Mouse (Mus musculus) macrophage (primary cell): ENCODE data around the gene Smarcc2. TPM values are rescaled to one million over a fixed set of nuclear protein-coding genes. Genes with fewer than 3 reads are reported as not detected.
A peak's percentile ranks its signal among the peaks of the same experiment; 100 is the strongest.

Experiments used
- H3K27ac ChIP-seq: fragments of 350-480 bp; formaldehyde crosslinking; 2 replicates; pipeline ENCODE4 v1.9.0; 2021
- H3K36me3 ChIP-seq: fragments of 350-480 bp; formaldehyde crosslinking; 2 replicates; pipeline ENCODE4 v1.9.0; 2021; ENCODE audit errors: inconsistent target
- H3K4me3 ChIP-seq: fragments of 350-480 bp; formaldehyde crosslinking; 2 replicates; pipeline ENCODE4 v1.9.0; 2021; ENCODE audit errors: inconsistent target
- H3K79me2 ChIP-seq: fragments of 350-480 bp; formaldehyde crosslinking; 2 replicates; pipeline ENCODE4 v1.9.0; 2021; ENCODE audit errors: inconsistent target
- WGBS: methylation state at CpG from one replicate; pipeline ENCODE4 v1.1.7; 2026; ENCODE audit warnings: inconsistent platforms; ENCODE audit not compliant: missing documents; 5-methylcytosine and 5-hydroxymethylcytosine counted together
- polyA plus RNA-seq: library from polyadenylated mRNA; stranded (reverse); fragments of 250-400 nt; gene quantifications from 3 replicates; pipeline ENCODE4 v1.2.4, GENCODE M21; 2018; ENCODE audit warnings: inconsistent platforms

Smarcc2 gene
- polyA plus RNA-seq, 1 experiment from 2014 or later: 136 TPM

DNA sequence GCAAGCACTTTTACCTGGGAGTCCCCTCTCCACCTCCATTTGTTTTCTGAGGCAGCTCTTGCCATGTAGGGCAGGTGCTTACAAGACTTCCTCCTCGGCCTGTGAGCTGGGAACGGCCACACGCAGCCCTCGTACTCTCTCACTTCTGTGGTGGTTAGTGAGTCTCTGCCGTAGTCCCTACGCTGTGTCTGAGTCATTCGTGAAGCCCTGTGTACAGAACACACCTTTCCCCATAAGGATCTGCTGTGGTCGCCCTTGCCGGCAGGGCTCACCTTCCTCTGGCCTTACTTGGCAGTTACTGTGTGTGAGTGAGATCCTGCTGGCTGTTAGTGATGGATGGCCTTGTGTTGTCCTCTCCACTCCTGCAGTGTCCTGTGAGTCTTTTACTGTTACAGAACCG, 24.4 kb upstream of the Smarcc2 start:
- Histone ChIP-seq H3K36me3 (peaks cover 77% of the 10 kb centered on the region), H3K79me2 (peaks cover 57% of the 10 kb centered on the region), H3K27ac (no peak overlapping the region), H3K4me3 (no peak overlapping the region)
- WGBS: 49% methylated on average over 10 of the region's 10 CpGs

- Histone ChIP-seq H3K79me2 (peaks cover 51% of the 10 kb centered on the region), H3K27ac (no peak overlapping the region), H3K4me3 (no peak overlapping the region), H3K36me3 (peaks cover 76% of the 10 kb centered on the region)
- WGBS: 93% methylated on average over 11 of the region's 17 CpGs
These were observed 23.7 kb upstream of the Smarcc2 start for GRCm38 (mm10) chr10:128435186-128435823.

DNA sequence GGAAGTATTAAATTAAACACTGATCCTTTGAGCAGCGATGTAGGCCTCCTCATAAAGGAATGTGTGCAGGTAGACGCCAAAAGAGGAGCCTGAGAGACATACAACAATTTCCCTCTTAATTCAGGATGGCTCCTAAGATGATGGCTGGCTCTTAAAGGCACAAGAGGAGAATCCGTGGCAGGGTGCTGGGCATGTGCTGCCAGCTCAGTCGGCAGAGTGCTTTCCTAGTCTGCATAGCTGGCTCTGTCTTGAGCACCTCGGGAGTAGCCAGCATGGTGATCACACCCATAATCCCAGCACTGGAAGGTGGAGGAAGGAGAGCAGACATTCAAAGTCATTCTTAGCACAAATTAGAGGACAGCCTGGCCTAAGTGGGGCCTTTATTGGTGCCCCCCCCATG, 23.2 kb upstream of the Smarcc2 start:
- Histone ChIP-seq H3K36me3 (peaks cover 77% of the 10 kb centered on the region), H3K79me2 (peaks cover 45% of the 10 kb centered on the region), H3K4me3 (no peak overlapping the region), H3K27ac (no peak overlapping the region)
- 94% methylated on average over 5 of the region's 5 CpGs for WGBS

GRCm38 (mm10) chr10:128436376-128436775, 22.7 kb upstream of the Smarcc2 start:
- 80% methylated on average over 8 of the region's 8 CpGs for WGBS
- H3K4me3 ChIP-seq: no peak overlapping the region
- no peak overlapping the region for H3K27ac ChIP-seq
- H3K79me2 ChIP-seq: peaks cover 40% of the 10 kb centered on the region
- peaks cover 78% of the 10 kb centered on the region for H3K36me3 ChIP-seq

DNA sequence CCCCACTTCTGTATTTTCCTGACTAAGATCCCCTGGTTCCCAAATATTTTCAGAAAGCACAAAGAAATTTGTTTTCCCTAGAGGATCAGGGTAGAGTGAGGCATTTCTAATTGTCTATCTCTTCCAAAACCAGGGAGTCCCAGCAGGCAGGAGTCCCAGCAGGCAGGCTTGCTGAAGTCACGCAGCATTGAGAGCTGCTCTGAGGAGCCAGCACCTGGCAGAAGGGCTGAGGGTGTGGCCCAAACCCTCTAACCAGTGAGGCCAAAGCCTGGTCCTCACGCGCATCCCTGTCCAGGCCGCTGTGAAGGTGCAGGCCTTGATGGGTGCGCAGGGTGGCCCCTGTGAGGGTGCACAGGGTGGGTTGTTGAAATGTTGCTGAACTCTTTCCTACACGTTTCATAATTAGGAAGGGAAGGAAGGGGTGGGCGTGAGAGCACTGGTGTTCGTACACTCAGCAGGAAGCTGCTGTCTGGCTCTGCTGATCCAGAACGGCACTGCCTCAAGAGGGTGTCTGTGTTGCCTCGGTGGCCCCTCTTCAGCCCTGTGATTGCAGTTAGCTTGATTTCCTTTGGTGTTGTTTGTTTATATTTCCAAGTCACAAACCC, 20.3 kb upstream of the Smarcc2 start:
- no peak overlapping the region for H3K27ac ChIP-seq
- peaks cover 71% of the 10 kb centered on the region for H3K36me3 ChIP-seq
- H3K4me3 ChIP-seq: no peak overlapping the region
- WGBS: 55% methylated on average over 10 of the region's 10 CpGs
- peaks cover 19% of the 10 kb centered on the region for H3K79me2 ChIP-seq

DNA sequence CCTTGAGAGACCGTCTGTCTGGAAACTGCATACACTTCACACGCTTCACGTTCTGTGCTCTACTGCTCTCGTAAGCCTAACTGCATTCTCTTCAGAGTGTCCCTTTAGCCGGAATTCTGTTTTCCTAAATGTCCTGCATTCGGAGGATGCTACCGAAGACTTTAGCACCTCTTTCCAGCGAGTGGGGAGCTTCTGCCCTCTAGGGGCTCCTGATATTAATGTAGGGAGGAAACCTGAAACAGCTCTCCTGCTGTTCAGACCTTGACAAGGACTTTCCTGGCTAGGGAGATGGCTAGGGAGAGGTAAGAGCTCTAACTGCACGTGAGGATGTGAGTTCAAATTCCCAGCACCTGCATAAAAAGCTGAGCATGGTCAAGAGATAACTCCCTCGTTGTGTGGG, 18.6 kb upstream of the Smarcc2 start:
- Histone ChIP-seq H3K79me2 (peaks cover 3% of the 10 kb centered on the region; the same call in 1 of the 2 replicates), H3K36me3 (peaks cover 62% of the 10 kb centered on the region), H3K27ac (no peak overlapping the region), H3K4me3 (no peak overlapping the region)
- WGBS: 70% methylated on average over 10 of the region's 10 CpGs

DNA sequence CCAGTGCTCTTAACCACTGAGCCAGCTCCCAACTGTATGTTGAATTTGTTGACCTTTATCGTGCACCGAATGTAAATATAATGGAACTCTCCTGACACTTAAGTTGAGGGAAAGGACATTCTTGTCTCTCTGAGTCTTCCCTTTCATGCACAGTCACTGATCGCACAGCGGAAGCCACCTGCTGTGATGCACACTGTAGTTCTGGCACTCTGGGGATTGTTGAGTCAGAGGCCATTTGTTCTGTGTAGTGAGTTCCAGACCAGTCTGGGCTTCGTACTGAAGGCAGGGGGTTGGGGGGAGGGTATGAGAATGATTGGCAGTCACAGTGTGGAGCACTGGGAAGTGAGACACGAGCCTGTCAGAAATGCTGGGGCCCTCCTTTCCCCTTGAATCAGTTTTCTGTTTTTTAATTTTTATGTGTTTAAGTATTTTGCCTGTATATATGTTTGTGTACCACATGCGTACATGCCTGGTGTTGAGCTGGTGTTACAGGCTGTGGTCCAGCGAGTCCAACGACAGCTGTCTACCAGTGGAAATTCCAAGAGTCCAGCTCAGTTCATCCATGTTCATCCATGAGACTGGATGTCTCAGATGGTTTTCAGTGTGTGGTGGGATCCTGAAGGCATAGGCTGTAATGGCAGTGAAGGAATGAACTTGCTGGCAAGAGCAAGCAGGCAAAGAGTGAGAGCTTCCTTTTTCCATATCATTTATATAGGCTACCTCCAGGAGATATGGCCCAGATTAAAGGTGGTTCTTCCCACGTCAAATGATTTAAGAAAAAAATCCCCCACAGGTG, 17.5 kb upstream of the Smarcc2 start:
- Histone ChIP-seq H3K36me3 (peaks cover 51% of the 10 kb centered on the region), H3K79me2 (no peaks in the 10 kb centered on the region), H3K27ac (no peak overlapping the region), H3K4me3 (no peak overlapping the region)
- WGBS: 96% methylated on average over 9 of the region's 10 CpGs

- Histone ChIP-seq H3K27ac (no peak overlapping the region), H3K36me3 (peaks cover 41% of the 10 kb centered on the region)
- WGBS: 82% methylated on average over 1 of the region's 1 CpGs
These were observed 16.3 kb upstream of the Smarcc2 start for GRCm38 (mm10) chr10:128442718-128443117.

GRCm38 (mm10) chr10:128444354-128444753, 14.7 kb upstream of the Smarcc2 start:
- no peak overlapping the region for H3K27ac ChIP-seq
- 76% methylated on average over 6 of the region's 6 CpGs for WGBS
- H3K36me3 ChIP-seq: peaks cover 25% of the 10 kb centered on the region; the same call in 1 of the 2 replicates
- H3K4me3 ChIP-seq: no peak overlapping the region
- no peaks in the 10 kb centered on the region for H3K79me2 ChIP-seq

More at GRCm38 (mm10) chr10:128442718-128443117, 16.3 kb upstream of the Smarcc2 start:
- H3K4me3 ChIP-seq: no peak overlapping the region
- H3K79me2 ChIP-seq: no peaks in the 10 kb centered on the region

- WGBS: 39% methylated on average over 4 of the region's 4 CpGs
- Histone ChIP-seq H3K27ac (0 out of 2 replicates have a peak overlapping the region, but pooled peaks have one; percentile 7), H3K79me2 (no peaks in the 10 kb centered on the region), H3K4me3 (no peak overlapping the region), H3K36me3 (peaks cover 15% of the 10 kb centered on the region; the same call in 1 of the 2 replicates)
These were observed 13.6 kb upstream of the Smarcc2 start for GRCm38 (mm10) chr10:128445407-128445806.

DNA sequence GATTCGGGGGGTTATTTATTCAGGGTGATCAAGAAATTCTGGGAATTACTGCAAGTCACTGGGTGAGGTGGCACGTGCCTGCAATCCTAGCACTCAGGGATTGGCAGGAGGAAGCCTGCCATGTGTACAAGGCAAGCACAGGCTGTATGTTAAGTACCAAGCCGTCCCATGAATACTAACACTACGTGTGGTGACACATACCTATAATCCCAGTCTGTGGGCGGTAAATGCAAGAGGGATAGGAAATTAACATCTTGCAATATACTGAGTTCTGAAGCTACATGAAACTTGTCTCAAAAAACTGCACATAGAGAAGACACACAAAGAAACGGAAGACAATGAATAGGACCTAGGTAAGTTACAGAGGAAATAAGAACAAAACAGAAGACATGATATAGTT, 8.0 kb upstream of the Smarcc2 start:
- Histone ChIP-seq H3K4me3 (no peak overlapping the region), H3K79me2 (no peaks in the 10 kb centered on the region), H3K27ac (no peak overlapping the region), H3K36me3 (no peaks in the 10 kb centered on the region)
- WGBS: 96% methylated on average over 6 of the region's 6 CpGs

DNA sequence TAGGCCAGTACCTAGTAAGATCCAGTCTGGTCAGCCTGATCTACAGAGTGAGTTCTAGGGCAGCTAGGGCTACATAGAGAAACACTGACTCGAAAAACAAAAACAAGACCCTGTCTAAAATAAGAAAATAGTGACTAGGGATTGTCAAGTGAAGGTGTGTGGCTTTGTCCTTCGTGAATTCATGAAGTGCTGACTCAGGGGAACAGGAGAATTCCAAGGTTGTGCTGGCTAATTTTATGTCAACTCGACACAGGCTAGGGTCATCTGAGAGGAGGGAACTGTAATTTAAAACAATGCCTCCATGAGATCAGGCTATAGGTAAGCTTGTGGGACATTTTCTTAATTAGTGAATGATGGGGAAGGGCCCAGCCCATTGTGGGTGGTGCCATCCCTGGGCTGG, 4.6 kb upstream of the Smarcc2 start:
- WGBS: 100% methylated on average over 3 of the region's 3 CpGs
- no peaks in the 10 kb centered on the region for H3K79me2 ChIP-seq
- no peak overlapping the region for H3K4me3 ChIP-seq
- no peak overlapping the region for H3K27ac ChIP-seq
- H3K36me3 ChIP-seq: no peaks in the 10 kb centered on the region

DNA sequence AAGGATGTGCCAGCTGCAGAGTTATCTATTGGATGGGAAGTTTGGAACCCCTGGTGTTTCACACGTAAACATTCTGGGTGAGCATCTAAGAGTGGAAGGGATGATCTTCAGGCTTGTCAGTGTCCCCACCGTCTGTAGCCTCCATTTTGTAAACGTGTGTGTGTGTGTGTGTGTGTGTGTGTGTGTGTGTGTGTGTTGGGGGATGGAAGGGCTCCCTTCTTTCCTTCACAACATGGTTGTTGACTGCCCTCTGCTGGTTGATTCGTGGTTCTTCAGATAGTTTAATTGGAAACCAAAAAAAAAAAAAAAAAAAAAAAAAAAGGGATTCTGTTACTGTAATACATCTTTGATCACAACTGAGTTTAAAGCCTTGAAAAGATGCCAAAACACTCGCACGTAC, 3.8 kb upstream of the Smarcc2 start:
- no peak overlapping the region for H3K4me3 ChIP-seq
- no peak overlapping the region for H3K27ac ChIP-seq
- 0% methylated on average over 4 of the region's 6 CpGs for WGBS
- no peaks in the 10 kb centered on the region for H3K36me3 ChIP-seq
- peaks cover 7% of the 10 kb centered on the region for H3K79me2 ChIP-seq

DNA sequence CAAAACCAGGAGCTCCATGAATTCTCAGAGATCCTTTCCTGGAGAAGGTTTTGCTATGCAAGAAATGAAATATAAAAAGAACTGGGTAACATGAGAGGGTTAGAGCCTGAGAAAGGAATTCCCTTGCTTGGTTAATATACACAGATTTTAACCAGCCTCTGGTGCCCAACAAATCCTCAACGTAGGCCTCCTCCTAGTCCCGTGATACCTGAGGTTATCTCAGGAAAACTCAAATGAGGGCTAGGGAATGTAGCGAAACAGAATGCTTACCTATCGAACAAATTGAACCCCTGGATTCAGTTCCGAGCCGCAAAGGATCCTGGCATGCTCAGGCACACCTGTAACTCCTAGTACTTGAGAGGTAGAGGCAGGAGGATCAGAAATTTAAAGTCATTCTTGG, 1.4 kb upstream of the Smarcc2 start:
- Histone ChIP-seq H3K79me2 (peaks cover 24% of the 10 kb centered on the region), H3K27ac (no peak overlapping the region), H3K36me3 (peaks cover 13% of the 10 kb centered on the region), H3K4me3 (no peak overlapping the region)
- 99% methylated on average over 6 of the region's 6 CpGs for WGBS

DNA sequence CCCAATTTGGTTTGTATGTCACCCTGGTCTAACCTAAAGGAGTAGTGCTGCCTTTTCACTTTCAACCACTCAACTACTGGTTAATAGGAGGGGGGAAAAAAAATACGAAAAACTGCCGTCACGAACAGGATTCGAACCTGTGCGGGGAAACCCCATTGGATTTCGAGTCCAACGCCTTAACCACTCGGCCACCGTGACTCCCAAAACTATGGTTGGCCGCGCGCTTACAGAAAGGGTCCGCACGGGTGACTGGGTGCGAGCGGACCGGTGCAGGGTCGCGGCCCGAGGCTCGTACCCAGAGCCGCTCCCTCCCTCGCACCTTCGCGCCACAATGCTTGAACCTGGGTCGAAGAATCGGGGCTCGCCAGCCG, 715 bp upstream of the Smarcc2 start:
- H3K79me2 ChIP-seq: peaks cover 24% of the 10 kb centered on the region
- H3K36me3 ChIP-seq: peaks cover 19% of the 10 kb centered on the region
- H3K27ac ChIP-seq: peak overlapping the region; percentile 71
- 1% methylated on average over 29 of the region's 29 CpGs for WGBS
- peak overlapping the region; percentile 68 for H3K4me3 ChIP-seq
